Mouse (Mus musculus) forebrain, postnatal 0 days (tissue): ENCODE measurements around the gene Dcun1d3. TPM values are rescaled to one million over a fixed set of nuclear protein-coding genes. Genes with fewer than 3 reads are reported as not detected.

ENCODE experiments used
- ATAC-seq: fragments of 200-750 bp; cut with Nextera tagmentation; 2 replicates; pipeline ENCODE4 v1.8.0; 2017; ENCODE audit warnings: mild to moderate bottlenecking, moderate library complexity
- DNase-seq: peaks from one replicate; pipeline ENCODE4 v3.0.0-alpha.2; 2015
- H3K27ac ChIP-seq: fragments of 300-500 bp; sonication (generic); 2 replicates; pipeline ENCODE4 v1.5.1; 2014; ENCODE audit warnings: low read depth, mild to moderate bottlenecking, antibody characterized with exemption, low read length, moderate library complexity, mixed read lengths
- H3K27me3 ChIP-seq: fragments of 300-500 bp; sonication (generic); 2 replicates; pipeline ENCODE4 v1.6.1; 2014; ENCODE audit warnings: mild to moderate bottlenecking, low read length, mixed read lengths; ENCODE audit not compliant: insufficient read depth
- H3K36me3 ChIP-seq: fragments of 300-500 bp; sonication (generic); 2 replicates; pipeline ENCODE4 v1.6.1; 2014; ENCODE audit warnings: mild to moderate bottlenecking, moderate library complexity; ENCODE audit not compliant: insufficient read depth
- H3K4me1 ChIP-seq: fragments of 300-500 bp; sonication (generic); 2 replicates; pipeline ENCODE4 v1.6.1; 2014; ENCODE audit warnings: antibody characterized with exemption; ENCODE audit not compliant: insufficient read depth
- H3K4me2 ChIP-seq: fragments of 300-500 bp; sonication (generic); 2 replicates; pipeline ENCODE4 v1.6.1; 2014; ENCODE audit warnings: low read depth, mild to moderate bottlenecking, moderate library complexity
- H3K4me3 ChIP-seq: fragments of 300-500 bp; sonication (generic); 2 replicates; pipeline ENCODE4 v1.5.1; 2014; ENCODE audit warnings: low read depth, low read length, mixed read lengths
- H3K9ac ChIP-seq: fragments of 300-500 bp; sonication (generic); 2 replicates; pipeline ENCODE4 v1.6.1; 2014; ENCODE audit warnings: mild to moderate bottlenecking
- H3K9me3 ChIP-seq: fragments of 300-500 bp; sonication (generic); 2 replicates; pipeline ENCODE4 v1.6.1; 2016; ENCODE audit warnings: low read length
- CTCF ChIP-seq: sonication (generic); IDR thresholded peaks from 2 replicates; pipeline ENCODE4 v1.5.1; 2016; ENCODE audit warnings: antibody characterized with exemption, control low read depth, low read depth
- WGBS: fragments of 180-500 bp; shearing (Covaris S2); extraction: QIAGEN DNeasy Blood & Tissue Kit; methylation state at CpG from one replicate; pipeline ENCODE4 v1.1.7; 2014; 5-methylcytosine and 5-hydroxymethylcytosine counted together
- polyA plus RNA-seq: library from polyadenylated mRNA; unstranded; fragments of >200 nt; fragmentation: Nextera tagmentation; extraction: Ambion mirVana; gene quantifications from 2 replicates; pipeline ENCODE4 v1.2.1, GENCODE M21; 2015
- total RNA-seq: library from RNA; depleted of rRNA; stranded (reverse); fragments of >200 nt; gene quantifications from 2 replicates; pipeline ENCODE4 v1.2.3, GENCODE M21; 2014

Gene Dcun1d3
- total and polyA plus RNA-seq, 2 experiments from 2014 or later, result 9.0 to 14.6 TPM

- Histone ChIP-seq H3K4me2 (no peak overlapping the region), H3K36me3 (no peaks in the 10 kb centered on the region), H3K4me1 (no peaks in the 10 kb centered on the region), H3K9me3 (no peaks in the 10 kb centered on the region), H3K27ac (no peak overlapping the region), H3K9ac (no peak overlapping the region), H3K27me3 (no peaks in the 10 kb centered on the region), H3K4me3 (no peak overlapping the region)
- DNase-seq, result no peak
- WGBS, result 51% methylated on average over 2 of the region's 2 CpGs
- ATAC-seq, result no peak
- TF ChIP-seq CTCF, result no peak
These were observed 23.0 kb downstream of the Dcun1d3 start for GRCm38 (mm10) chr7:119873050-119873449.

GRCm38 (mm10) chr7:119872204-119872603 lies 23.9 kb downstream of the Dcun1d3 start:
- H3K9me3 ChIP-seq, result no peaks in the 10 kb centered on the region
- TF ChIP-seq CTCF, result no peak
- ATAC-seq (no peak), DNase-seq (no peak)
- H3K9ac ChIP-seq, result no peak overlapping the region
- H3K4me3 ChIP-seq, result no peak overlapping the region
- no peaks in the 10 kb centered on the region for H3K4me1 ChIP-seq
- no peak overlapping the region for H3K27ac ChIP-seq
- 92% methylated on average over 4 of the region's 4 CpGs for WGBS
- H3K4me2 ChIP-seq, result no peak overlapping the region
- H3K27me3 ChIP-seq, result no peaks in the 10 kb centered on the region
- H3K36me3 ChIP-seq, result 0 out of 2 replicates have a peak, but pooled peaks cover 4% of the 10 kb centered on the region

- no peak overlapping the region for H3K9ac ChIP-seq
- no peaks in the 10 kb centered on the region for H3K27me3 ChIP-seq
- no peak for TF ChIP-seq CTCF
- 0 out of 2 replicates have a peak, but pooled peaks cover 4% of the 10 kb centered on the region for H3K36me3 ChIP-seq
- WGBS, result 42% methylated on average over 1 of the region's 1 CpGs
- DNase-seq (no peak), ATAC-seq (no peak)
- H3K9me3 ChIP-seq, result no peaks in the 10 kb centered on the region
- H3K4me1 ChIP-seq, result 0 out of 2 replicates have a peak, but pooled peaks cover 7% of the 10 kb centered on the region
- H3K27ac ChIP-seq, result no peak overlapping the region
- H3K4me2 ChIP-seq, result no peak overlapping the region
- H3K4me3 ChIP-seq, result no peak overlapping the region
These were observed 30.0 kb downstream of the Dcun1d3 start for GRCm38 (mm10) chr7:119866136-119866535.

- Histone ChIP-seq H3K4me2 (no peak overlapping the region), H3K27ac (no peak overlapping the region), H3K9me3 (no peaks in the 10 kb centered on the region), H3K36me3 (0 out of 2 replicates have a peak, but pooled peaks cover 4% of the 10 kb centered on the region), H3K9ac (no peak overlapping the region), H3K27me3 (no peaks in the 10 kb centered on the region), H3K4me3 (no peak overlapping the region), H3K4me1 (0 out of 2 replicates have a peak, but pooled peaks cover 7% of the 10 kb centered on the region)
- DNase-seq (no peak), ATAC-seq (no peak)
- no peak for TF ChIP-seq CTCF
- 93% methylated on average over 5 of the region's 5 CpGs for WGBS
These were observed 31.6 kb downstream of the Dcun1d3 start for GRCm38 (mm10) chr7:119864500-119864899.

- H3K4me1 ChIP-seq, result 0 out of 2 replicates have a peak, but pooled peaks cover 7% of the 10 kb centered on the region
- 22% methylated on average over 1 of the region's 1 CpGs for WGBS
- no peak overlapping the region for H3K4me2 ChIP-seq
- no peak for TF ChIP-seq CTCF
- no peaks in the 10 kb centered on the region for H3K27me3 ChIP-seq
- no peak overlapping the region for H3K27ac ChIP-seq
- DNase-seq (peak; percentile 10), ATAC-seq (peak; percentile 12; the same call in 1 of the 2 replicates)
- no peak overlapping the region for H3K9ac ChIP-seq
- H3K9me3 ChIP-seq, result no peaks in the 10 kb centered on the region
- H3K36me3 ChIP-seq, result peaks cover 6% of the 10 kb centered on the region; the same call in 1 of the 2 replicates
- no peak overlapping the region for H3K4me3 ChIP-seq
These were observed 33.9 kb downstream of the Dcun1d3 start for GRCm38 (mm10) chr7:119862167-119862566.

- Histone ChIP-seq H3K27ac (no peak overlapping the region; the same call in 1 of the 2 replicates), H3K4me3 (no peak overlapping the region), H3K4me2 (no peak overlapping the region), H3K4me1 (0 out of 2 replicates have a peak, but pooled peaks cover 7% of the 10 kb centered on the region), H3K36me3 (peaks cover 6% of the 10 kb centered on the region; the same call in 1 of the 2 replicates), H3K9me3 (no peaks in the 10 kb centered on the region), H3K27me3 (no peaks in the 10 kb centered on the region), H3K9ac (no peak overlapping the region)
- WGBS, result 15% methylated on average over 6 of the region's 6 CpGs
- peak; percentile 68 for DNase-seq
- TF ChIP-seq CTCF, result no peak
- ATAC-seq, result peak; percentile 86
These were observed 34.6 kb downstream of the Dcun1d3 start for GRCm38 (mm10) chr7:119861335-119862091.

GRCm38 (mm10) chr7:119860971-119861334 lies 35.1 kb downstream of the Dcun1d3 start:
- Histone ChIP-seq H3K9me3 (no peaks in the 10 kb centered on the region), H3K4me3 (no peak overlapping the region), H3K36me3 (peaks cover 6% of the 10 kb centered on the region; the same call in 1 of the 2 replicates), H3K9ac (no peak overlapping the region), H3K27me3 (no peaks in the 10 kb centered on the region), H3K27ac (no peak overlapping the region), H3K4me2 (no peak overlapping the region), H3K4me1 (0 out of 2 replicates have a peak, but pooled peaks cover 7% of the 10 kb centered on the region)
- no peak for DNase-seq
- no peak for ATAC-seq
- no peak for TF ChIP-seq CTCF
